Mouse (Mus musculus): ENCODE results near the gene Rpp21.

The Rpp21 gene
- long read RNA-seq, experiment 1, transcript Rpp21-201 (5 exons, 729 nt): major isoform, 38 of 49 reads
- long read RNA-seq, experiment 1, partial matches to known transcripts: 1 of 49 reads
- long read RNA-seq, experiment 1, other reads (novel, unspliced or antisense): 5 of 49 reads
- long read RNA-seq, experiment 2, transcript Rpp21-205 (4 exons, 579 nt): minor isoform, 6 of 43 reads
- long read RNA-seq, experiment 2, transcript Rpp21-201 (5 exons, 729 nt): major isoform, 26 of 43 reads
- long read RNA-seq, experiment 2, partial matches to known transcripts: 1 of 43 reads
- long read RNA-seq, experiment 2, other reads (novel, unspliced or antisense): 8 of 43 reads

DNA sequence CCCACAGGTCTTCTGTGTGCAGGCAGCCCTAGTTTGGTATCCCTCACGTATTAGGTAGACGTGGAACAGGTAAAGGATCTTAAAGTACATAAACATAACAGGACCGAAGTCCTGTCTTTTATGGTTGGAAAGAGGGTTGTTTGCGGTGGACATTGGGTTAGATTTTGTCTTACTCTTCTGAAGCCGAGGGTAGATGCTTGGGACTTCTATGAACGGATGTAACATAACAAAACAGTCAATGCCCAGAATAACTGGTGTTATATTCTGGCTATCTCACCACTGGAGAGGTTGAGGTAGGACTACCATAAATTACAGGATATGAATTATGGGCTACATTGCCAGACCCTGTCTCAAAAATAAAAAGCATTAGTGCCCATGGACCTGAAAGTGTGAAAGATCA, at the start of gene Rpp21:
Rpp21 (minus strand) TSS at position 101 of the 400 bp plus-strand sequence.
- intact Hi-C loops (cut with DNase I): no loop called here

DNA sequence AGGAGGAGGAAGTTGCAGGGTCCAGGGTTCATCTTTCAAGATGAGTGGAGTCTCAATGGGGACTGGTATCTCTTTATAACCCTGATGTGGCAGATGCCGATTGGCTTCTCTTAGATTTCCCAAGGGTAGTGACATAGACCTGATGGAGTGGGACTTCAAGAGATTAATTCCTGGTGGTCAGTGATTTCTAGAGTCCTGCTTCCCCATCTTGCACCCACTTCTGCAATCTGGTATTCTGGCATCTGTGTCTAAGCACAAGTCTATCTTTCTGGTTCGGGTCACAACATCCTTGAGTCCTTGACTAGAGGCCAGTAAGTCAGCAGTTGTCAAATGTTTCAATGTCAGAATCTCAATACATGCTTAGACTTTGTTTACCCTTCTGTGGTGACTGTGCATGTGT, 28.5 kb upstream of the Rpp21 start, which contains the start of gene H2-M10.2:
H2-M10.2 (minus strand) TSS at position 101 of the 400 bp plus-strand sequence.
- intact Hi-C loops (cut with DNase I): no loop called here

DNA sequence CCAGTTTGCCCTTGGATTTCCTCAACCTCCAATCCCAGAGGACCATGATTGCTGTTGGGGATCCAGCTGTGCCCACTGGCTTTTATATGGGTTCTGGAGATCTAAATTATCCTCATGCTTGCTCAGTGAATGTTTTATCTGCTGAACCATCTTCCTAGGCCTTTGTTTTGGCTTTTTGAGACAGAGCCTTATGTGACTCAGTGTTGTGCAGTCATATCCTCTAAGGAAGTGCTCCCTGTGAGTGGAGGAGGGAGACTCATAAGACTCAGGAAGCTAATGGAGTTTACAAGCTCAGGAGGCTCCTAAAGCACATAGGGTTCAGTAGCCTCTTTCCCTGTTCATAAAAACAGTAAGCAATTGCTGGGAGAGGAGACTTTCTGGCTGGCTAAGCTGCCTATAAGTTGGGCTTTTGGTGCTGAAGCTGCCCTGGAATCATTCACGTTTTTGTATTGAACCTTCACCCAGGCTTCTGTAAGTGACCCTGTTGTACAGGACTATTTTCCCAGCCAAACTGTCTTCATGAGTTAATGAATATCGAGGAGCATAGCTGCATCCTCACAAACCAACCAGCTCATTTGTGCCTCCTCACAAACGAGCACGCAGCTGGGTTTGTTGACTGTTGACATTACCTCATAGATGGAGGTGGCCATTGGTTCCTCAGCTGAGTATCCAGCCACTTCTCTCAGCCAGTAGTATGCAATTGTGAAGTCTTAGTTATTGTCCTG, 23.8 kb upstream of the Rpp21 start:
- intact Hi-C loops (cut with DNase I): no loop called here

DNA sequence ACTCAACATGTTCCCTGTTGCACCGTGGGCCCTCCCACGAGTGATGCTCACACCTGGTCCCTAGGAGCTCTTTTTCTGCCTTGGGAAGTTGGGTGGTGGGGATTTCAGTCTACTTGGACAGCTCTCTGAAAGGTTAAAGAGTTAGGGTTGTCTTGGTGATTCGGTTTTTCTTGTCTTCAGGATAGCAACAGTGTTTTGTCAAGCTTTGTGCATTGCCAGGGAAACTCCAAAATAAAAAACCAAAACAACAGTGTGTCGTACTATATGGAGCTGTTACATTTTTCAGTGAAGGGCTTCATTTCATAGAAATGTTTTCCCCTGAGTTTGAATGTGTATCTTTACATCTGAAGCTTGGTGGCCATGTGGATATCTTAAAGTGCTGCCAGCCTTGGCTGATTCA, 16.9 kb upstream of the Rpp21 start:
- intact Hi-C loops (cut with DNase I): no loop called here

DNA sequence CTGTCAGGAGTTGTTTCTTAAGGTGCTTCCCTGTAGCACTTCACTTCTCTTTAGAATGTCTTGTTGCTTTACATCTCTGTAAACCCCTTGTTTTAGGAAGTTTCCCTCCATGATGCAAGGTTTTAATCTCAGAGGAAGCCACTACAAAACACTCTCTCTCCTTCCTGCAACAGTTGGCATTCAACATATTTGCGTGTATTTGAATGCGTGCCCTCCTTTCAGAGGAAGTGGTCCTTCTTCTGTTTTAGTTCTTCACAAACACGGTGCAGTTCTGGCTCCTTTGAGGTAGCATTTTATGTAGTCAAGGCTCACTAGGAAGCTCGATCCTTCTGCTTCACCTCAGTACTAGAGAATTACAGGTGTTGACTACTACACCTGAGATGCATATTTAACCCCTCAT, 15.9 kb upstream of the Rpp21 start:
- intact Hi-C loops (cut with DNase I): no loop called here

DNA sequence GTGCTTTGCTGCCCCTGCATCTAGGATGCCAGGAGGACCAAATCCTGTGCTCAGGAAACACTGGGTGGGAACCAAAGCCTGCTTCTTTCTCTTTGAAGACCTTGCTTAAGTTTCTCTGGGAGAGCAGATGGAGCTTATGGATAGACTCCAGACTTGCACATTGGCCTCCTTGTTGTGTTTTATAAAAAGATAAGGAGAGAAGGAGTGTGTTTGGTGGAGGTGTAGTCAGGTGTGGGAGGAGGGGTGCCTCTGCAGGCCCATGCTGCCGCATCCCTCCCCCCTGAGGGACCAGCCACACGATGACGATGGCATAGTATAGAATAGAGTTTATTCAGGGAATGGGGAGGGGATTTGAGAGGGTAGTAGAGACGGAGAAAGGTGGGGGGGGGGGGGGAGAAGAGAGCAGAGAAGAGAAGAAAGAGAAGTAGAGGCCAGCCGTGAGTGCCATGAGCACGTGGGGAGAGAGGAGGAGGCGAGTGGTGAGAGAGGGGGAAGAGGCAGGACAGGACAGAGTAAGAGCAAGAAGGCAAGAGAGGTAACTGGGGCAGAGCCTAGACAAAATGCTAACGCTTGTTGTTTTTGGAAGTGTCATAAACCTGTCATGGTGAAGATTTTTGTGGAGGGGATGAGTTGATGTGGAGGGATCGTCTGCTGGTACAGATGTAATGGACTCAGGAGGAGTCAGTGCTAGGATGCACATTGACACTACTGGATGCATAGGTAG, 14.9 kb upstream of the Rpp21 start:
- intact Hi-C loops (cut with DNase I): no loop called here

DNA sequence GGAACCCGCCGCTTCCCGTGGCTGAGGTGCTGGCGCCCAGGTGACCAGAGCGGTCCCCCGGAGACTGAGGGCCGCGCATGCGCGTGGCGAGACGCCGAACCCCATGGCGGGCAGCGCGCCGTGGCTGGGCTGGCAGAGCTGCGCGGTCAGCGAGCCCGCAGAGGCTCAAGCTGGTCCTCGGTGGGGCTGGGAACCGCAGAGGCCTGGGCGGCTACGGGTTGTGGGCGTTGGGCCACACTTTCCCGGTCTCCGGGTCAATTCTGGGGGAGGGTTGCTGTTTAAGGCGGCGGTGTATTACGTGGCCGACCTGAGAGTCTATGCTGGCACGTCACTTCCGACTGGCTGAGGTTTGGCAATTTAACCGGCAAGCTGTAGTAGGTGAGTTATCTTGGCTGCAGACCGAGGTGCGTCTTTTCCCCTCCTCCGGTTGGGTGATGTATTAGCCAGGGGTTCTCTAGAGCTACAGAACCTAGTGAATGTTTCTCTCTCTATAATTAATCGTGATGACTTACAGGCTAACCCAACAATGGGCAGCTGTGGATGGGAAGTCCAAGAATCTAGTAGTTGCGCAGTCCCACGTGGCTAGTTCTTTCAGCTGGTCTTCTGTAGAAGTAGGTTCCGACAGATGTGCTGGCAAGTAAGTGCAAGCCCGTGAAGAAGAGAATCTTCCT, 13.9 kb upstream of the Rpp21 start, which contains the start of gene Trim39:
Trim39 (minus strand) TSS at position 662 of the 671 bp plus-strand sequence.
- intact Hi-C loops (cut with DNase I): no loop called here

DNA sequence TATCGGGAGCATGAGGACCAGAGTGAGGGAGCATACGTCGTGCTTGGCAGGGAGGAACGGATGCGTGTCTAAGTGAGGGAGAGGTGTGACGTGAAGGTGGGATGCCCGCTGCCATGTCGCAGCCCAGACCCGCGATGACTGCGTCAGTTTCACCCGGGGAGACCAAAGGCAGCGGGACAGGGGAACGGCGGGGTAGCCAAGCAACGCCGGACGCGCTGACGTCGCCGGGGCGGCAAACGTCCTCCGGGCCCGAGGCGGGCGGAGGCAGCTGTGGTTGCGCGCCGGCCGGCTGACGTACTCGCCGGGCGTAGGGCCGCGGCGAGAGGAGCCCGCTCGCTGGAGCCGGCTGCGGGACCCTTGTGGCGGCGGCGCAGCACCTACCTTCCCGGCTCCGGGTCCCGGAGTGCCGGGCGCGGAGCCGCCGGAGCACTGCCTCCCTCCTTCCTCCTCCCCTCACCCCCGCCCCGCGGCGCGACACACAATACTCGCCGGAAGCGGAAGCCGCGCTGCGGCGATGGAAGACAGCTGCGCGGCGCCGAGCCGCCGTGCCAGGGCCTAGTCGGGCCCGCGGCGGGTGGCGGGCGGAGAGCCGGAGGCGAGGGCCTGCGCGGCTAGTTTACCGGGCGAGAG, 13.2 kb upstream of the Rpp21 start:
- intact Hi-C loops (cut with DNase I): no loop called here

DNA sequence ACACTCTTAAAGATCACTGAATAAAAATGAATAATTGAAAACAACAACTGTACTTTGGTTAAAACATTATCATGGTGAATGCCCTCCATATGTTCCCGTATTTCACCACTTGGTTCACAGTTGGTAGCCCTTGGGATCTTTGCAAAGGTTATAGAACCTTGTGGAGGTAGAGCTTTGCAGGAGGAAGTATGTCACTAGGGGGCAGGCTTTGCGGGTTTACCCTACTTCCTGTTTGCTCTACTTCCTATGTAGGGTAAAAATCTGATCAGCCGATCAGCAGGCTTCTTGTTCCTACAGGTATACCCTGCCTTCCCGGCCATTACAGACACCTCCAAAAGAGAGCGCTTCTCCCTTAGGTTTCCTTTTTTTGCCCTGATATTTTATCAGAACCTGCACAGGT, 8.0 kb upstream of the Rpp21 start:
- intact Hi-C loops (cut with DNase I): no loop called here

DNA sequence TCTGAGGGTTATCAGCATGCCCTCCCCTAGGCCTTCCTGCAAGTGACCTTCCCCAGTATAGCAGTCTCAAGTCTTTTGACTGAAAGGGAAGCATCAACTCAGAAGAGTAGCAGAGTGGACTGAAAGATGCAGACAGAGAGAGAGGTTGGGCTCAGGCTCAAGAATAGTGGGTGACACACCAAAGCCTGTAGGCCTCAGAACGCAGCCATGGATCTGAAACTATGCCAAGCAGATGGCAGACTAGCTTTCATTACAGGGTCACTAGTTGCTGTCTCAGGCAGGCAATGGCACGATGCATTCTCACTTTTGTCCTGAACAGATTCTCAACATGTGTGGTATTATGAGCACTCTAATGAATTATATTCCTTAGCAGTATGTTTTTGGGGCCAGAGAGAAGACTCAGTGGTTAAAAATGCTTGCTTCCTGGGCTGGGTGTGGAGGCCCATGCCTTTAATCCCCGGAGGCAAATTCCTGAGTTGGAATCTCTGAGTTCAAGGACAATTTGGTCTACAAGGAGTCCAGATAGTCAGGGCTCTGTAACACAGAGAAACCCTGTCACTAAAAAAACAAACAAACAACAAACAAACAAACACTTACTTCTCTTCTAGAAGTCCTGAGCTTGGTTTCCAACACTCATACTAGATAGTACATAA, 6.5 kb upstream of the Rpp21 start:
- intact Hi-C loops (cut with DNase I): no loop called here

DNA sequence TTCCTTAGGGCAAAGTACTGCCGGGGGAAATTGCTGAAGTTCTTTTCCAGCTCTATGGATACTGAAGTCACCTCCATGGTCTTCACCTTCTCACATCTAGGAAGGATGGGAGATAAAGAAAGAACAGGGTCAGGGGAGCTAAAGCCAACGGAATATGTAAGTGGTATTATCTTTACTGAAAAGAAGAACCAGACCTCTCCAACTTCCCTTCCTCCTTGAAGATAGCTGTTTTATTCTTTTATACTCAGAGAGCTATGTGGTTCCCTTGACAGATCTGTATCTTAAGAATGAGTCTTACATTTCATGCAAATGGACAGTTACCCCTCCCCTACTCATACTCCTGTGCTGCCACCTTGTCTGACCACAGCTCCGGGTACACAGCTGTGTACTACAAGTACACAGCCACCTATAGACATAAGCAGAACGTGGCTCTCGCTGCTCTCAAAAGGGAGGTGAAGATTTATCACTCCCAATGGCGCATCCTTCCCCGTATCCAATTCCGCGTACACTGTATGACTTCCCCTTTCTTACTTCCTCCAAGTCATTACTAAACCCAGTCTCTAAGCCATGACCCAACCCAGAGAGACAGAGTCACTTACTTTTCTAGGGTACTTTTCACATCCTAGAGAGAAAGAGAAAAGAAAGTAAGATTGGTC, 3.8 kb upstream of the Rpp21 start:
- intact Hi-C loops (cut with DNase I): no loop called here

DNA sequence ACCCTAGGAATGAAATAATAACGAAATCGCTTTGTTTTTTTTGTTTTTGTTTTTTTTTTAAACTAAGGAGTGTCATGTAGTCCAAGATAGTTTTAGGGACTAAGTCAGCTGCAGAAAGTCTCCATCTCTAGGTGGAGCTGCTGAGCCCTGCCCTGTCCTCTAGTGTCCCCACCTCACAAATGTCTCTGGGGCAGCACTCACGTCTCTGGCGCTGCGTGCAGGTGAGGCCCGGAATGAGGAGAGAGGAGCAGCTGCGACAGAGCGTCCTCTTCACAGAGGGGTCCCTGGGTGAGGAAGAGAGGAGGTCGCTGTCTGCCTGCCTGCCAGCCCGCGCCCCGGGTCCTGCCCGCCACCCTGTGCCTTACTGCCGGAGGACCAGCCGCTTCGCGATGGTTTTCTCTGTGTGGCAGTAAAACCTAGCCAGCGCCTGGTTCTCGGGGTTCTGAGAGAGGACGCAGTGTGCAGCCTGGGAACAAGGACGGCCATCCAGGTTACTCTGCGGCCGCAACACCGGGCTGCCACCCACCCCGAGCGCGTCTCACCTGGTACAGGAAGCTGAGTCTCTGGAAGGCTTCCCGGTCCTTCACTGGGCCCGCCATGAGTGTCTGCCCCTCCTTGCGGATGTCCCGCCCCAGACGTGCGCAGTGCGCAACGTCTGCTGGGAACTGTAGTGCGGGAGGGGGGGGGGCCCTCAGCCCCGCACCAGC, 475 bp downstream of the Rpp21 start:
- intact Hi-C loops (cut with DNase I): no loop called here

DNA sequence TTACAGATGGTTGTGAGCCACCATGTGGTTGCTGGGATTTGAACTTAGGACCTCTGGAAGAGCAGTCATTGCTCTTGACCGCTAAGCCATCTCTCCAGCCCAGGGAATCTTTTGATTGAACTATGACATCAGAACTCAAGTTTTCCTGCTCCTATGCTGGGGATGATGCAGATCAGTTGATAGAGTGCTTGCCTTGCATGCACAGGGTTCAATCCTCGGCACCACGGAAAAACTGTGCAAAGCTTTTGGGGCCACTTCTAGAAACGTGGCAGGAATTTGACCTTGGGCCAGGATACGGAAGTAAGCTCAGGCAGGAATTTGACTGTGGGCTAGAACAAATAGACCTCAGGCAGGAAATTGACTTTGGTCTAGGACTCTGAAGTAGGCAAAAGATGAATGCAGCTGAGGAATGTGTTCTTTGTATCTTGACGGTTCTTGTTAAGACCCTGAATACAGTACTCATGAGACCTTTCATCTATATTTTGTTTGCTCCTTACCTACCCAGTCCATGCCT, 4.7 kb downstream of the Rpp21 start:
- intact Hi-C loops (cut with DNase I): no loop called here

DNA sequence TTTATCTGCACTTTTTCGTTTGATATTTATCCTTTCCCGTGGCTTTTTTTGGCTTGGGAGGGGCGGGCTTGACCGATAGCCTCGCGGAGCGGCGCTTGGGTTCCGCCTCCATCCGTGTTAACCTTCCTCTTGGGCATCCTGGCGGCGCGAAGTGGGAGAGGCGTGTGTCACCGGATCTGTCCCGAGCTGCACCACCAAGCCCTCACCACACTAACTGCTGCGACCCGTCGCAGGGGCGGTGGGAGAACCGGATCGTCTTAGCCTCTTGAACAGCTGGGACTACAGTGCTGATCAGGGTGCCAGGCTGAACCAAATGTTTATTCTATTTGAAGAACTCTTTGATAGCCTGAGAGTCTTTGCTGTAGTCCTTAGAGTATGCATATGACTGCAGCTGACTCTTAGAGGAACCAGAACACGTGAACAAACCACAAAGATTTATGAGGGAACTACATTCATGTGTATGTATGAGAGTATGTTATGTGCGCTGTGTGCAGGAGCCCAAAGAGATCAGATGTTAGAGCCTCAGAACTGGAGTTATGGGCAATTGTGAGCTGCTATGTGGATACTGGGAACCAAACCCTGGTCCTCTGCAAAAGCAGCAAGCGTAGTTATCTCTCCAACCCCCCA, 5.5 kb downstream of the Rpp21 start:
- intact Hi-C loops (cut with DNase I): no loop called here

DNA sequence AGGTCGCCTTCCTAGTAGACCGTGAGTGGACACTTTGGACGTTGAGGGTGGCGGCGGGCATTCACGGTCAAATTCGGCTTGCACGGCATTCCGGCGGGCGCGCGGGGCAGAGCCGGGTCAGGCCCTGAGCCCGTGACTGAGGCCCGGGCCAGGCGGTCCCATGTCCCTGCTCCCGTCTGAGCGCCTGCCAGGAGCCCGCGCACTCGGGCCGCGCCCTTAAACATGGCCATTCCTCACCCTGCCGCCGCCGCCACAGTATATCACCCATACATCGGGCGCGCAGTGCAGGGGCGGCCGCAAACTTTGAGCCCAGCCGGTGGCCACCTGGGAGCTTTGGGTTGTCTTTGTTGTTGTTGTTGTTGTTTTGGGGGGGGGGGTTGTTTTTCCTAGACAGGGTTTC, 9.0 kb downstream of the Rpp21 start:
- intact Hi-C loops (cut with DNase I): no loop called here

DNA sequence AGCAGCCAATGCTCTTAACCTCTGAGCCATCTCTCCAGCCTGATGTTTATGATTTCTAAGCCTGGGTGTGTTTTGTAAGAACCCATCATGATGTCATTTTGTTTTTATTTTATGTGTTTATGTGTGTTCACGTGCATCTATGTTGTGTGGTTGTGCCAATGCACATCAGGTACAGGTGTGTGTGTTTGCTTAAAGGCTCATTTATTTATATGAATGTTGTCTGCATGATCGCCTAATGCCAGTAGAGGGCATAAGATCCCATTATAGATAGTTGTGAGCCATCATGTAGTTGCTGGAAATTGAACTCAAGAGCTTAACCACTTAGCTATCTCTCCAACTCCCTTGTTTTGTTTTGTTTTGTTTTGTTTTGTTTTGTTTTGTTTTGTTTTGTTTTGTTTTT, 12.1 kb downstream of the Rpp21 start:
- intact Hi-C loops (cut with DNase I): no loop called here

DNA sequence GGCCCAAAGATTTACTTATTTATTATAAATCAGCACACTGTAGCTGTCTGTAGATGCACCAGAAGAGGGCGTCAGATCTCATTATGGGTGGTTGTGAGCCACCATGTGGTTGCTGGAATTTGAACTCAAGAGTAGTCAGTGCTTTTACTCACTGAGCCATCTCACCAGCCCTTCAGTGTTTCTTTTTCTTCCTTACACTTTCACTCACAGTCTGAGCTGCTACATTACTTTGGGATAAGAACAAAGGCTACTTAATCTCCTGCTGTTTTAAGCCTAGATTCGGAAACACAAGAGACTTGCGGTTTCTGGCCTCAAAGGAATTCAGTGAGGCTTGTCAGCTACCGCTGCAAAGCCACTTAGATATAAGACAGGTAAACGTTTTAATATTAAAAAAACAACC, 13.8 kb downstream of the Rpp21 start:
- intact Hi-C loops (cut with DNase I): no loop called here

DNA sequence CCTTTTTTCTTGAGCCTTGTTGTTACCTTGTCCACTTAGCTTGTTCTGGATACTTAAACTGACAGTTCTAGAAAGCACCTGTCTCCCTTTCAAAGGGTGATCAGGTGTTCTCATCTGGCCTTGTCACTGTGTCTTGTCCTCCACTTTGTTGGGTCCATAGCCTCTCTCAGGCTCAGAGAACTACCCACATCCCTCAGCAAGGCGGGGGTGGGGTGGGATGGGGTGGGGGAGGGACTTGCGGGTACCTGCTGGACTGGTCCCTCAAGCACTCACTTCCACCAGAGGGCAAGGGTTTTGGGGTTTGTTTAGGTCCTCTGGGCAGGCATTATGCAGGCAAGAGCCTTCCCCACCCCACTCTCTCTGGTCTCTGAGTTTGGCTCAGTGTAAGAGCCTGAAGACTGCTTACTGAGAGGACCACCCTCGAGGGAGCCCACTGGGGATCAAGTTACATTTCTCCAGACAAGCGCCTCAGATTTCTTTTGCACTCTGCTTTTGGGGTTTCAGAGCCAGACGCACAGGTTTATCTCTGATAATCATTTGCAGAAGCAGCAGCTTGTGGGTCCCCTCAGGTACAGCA, 17.1 kb downstream of the Rpp21 start:
- intact Hi-C loops (cut with DNase I): no loop called here
